Mouse (Mus musculus) gastrocnemius, adult 2 months (tissue): Measurements from ENCODE around the gene Klhl33. TPM values are rescaled to one million over a fixed set of nuclear protein-coding genes. Genes with fewer than 3 reads are reported as not detected.
"Not testable (repeated sequence)": the region's sequence is repeated elsewhere in the genome, so short reads cannot be mapped to it uniquely, and the experiment has no call there.

Experiments used
- DNase-seq: peaks from one replicate; pipeline ENCODE4 v3.0.0; 2022
- H3K27ac ChIP-seq: fragments of 200-600 bp; 2 replicates; pipeline ENCODE4 v1.8.1; 2022; ENCODE audit warnings: mild to moderate bottlenecking
- H3K4me3 ChIP-seq: fragments of 200-600 bp; 2 replicates; pipeline ENCODE4 v1.8.1; 2022; ENCODE audit warnings: mild to moderate bottlenecking, moderate library complexity
- CTCF ChIP-seq: fragments of 200-600 bp; IDR thresholded peaks from 2 replicates; pipeline ENCODE4 v1.8.1; 2022; ENCODE audit warnings: antibody characterized with exemption, mild to moderate bottlenecking, moderate library complexity
- intact Hi-C: fragments of 180-260 bp; cut with DNase I; formaldehyde crosslinking; loops from one replicate; pipeline ENCODE4 v1.15.1; 2025
- long read RNA-seq, 2 experiments: library from polyadenylated mRNA; stranded (forward); transcript quantifications; one replicate each; pipeline ENCODE4 v2.0.0; 2021
- total RNA-seq, 2 experiments: library from RNA; stranded (reverse); gene quantifications; 2 replicates each; pipeline ENCODE4 v1.2.3; 2021

Gene Klhl33
- total RNA-seq, result 10 to 100 TPM; 68.8 to 76.8 TPM
- long read RNA-seq, experiment 1, full-length matches to known transcripts, result 30 of 57 reads
- long read RNA-seq, experiment 1, partial matches to known transcripts, result 1 of 57 reads
- long read RNA-seq, experiment 1, other reads (novel, unspliced or antisense), result 26 of 57 reads
- long read RNA-seq, experiment 2, full-length matches to known transcripts, result 15 of 59 reads
- long read RNA-seq, experiment 2, partial matches to known transcripts, result 1 of 59 reads
- long read RNA-seq, experiment 2, other reads (novel, unspliced or antisense), result 43 of 59 reads

DNA sequence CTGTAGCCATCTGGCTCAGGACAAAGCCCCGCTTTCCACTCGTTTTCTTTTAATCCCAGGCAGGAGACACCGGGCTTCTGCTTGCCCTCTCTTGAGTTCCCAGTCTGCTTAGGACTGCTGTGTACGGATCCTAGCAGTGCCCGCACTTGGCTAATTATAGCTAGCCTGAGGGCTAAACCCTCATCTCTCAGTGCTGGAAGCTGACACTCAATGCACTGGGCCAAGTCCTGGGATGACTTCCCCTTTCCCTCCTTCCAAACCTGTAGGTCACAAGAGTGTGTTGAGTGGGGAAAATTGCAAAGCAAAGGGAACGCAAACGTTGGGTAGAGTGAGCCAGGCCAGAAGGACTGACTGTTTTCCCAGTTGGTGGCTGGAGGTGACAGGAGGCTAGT is at the start of gene Klhl33:
Gene Klhl33, minus strand, starts transcription at position 134 of the 392 bp plus-strand sequence.
- peak; percentile 78 for DNase-seq
- no peak for TF ChIP-seq CTCF
- intact Hi-C loops, result loop anchor here (2.0 to 10.0 kb wide), 2 partner anchors 27 to 167 kb away; partner anchors contain the start of genes Apex1 and Osgep
- H3K27ac ChIP-seq, result peak within 1 kb of the TSS; percentile 98
- peak within 1 kb of the TSS; percentile 85 for H3K4me3 ChIP-seq

DNA sequence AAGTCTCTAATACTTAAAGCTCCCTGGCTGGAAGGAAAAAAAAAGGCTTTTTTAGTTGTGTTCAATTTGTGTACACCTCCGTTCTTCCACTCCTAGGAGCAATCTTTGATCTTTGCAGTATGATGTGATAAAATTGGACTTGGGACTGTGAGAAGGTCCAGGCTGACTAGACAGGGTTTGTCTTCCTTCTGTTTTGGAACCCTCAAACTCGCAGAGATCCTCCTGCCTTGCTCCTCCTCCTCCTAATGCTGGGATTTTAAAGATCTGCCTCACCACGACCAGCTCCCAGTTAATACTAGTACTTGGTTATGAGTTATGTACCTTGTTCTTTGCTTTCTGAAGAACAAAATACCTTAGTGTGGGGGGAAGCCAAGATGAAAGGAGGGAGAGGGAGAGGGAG is 48.2 kb upstream of the Klhl33 start:
- intact Hi-C loops, result loop anchor here (2.0 kb wide), 1 partner anchor 117 kb away; no protein-coding TSS in a partner anchor
- Histone ChIP-seq H3K27ac (peak overlapping the region; percentile 89), H3K4me3 (peak overlapping the region; percentile 77)
- DNase-seq, result not testable (repeated sequence)

DNA sequence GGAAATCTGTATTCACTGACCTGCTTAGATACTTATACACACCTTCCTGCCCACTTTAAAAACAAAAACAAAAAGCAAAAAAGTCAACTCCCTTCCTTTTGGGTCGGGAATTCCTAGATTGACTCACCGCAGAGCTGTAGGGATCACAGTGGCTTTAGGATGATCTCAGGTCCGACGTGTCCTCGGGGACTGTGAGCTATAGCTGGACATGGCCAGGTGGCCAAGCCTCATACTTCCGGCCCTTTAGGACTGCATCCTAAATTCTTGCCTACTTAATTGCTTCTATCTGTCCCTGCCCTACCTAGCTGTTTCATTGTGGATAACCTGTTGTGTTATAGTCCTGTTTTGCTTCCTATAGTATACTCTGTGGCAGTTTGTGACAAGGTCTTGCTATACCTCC is 47.8 kb upstream of the Klhl33 start:
- intact Hi-C loops, result loop anchor here (2.0 kb wide), 1 partner anchor 118 kb away; no protein-coding TSS in a partner anchor
- Histone ChIP-seq H3K27ac (peak overlapping the region; percentile 89), H3K4me3 (peak overlapping the region; percentile 77)
- DNase-seq, result not testable (repeated sequence)

DNA sequence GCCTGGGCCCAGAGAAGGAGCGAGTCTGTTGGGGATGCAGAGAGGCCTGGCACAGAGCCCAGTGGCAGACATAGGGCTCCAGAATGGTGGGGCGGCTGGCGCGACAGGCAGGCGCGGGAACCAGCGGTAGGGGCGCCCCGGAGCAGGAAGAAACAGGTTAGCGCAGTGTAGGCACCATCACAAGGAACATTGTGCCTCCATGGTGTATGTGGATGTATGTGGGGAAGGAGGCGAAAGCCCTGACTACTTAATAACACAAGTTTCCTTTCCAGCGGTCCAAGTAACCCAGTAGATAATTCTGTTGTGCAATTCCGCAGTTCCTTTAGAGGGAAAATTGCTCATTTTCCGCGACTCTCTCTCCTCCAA is 47.3 kb upstream of the Klhl33 start:
- TF ChIP-seq CTCF, result peak; percentile 48; the same call in 1 of the 2 replicates
- not testable (repeated sequence) for DNase-seq
- peak overlapping the region; percentile 89 for H3K27ac ChIP-seq
- H3K4me3 ChIP-seq, result peak overlapping the region; percentile 77
- intact Hi-C loops, result loop anchor here (2.0 kb wide), 1 partner anchor 118 kb away; no protein-coding TSS in a partner anchor

DNA sequence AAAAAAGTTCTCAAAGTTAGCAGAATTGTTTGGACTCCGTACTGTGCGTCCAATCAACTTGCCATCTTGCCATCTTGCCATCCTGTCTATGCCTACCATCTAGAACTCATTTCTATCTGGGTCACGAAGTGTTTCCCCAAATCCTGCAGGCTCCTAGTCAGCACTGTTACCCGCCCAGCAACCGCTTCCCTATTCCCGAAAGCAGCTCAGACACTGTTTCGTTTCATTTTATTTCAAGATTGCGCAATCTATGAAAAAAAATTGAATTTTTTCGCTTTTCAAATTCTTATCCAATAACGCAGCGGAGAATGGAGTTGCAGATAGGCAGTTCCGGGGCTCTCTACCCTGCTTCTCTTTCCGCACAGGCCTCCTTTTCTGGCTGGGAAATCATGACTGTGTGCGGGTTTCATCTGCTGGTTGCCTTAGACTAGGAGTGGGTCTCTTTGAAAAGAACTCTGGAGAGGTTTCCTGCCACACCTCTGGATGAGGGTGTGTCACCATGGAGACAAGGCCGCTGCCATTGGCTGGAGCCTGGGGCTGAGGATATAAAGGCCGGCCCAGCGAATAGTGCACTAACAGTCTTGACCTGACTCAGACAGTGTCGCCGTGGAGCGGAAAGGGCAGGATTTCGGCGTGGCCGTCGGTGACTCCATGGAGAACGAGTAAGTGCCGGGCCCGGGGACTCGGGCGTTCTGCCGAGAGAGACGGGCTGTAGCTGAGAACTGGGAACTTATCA is 46.8 kb upstream of the Klhl33 start, which contains the start of gene Gm49342:
Gene Gm49342, plus strand, starts transcription at position 586 of the 736 bp plus-strand sequence.
- intact Hi-C loops, result loop anchor here (2.0 kb wide), 1 partner anchor 119 kb away; no protein-coding TSS in a partner anchor

DNA sequence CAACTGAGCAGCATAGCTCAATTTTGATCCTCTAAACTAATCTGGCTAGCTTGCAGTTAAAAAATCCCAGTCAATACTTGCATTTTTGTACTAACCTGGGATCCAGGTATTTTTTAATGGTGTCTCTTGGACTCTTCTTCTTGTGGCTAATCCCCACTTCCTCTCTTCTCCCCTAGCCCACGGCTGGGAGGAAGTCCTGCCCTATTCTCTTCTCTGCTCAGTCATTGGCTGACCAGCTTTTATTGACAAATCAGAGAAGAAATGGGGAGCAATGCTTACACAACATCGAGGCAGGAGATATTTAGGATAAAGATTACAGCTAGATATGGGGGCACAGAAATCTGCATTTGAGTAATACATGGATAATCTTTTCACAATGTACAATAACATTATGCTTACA is 41.6 kb upstream of the Klhl33 start:
- H3K4me3 ChIP-seq, result no peak overlapping the region
- intact Hi-C loops, result no loop called here
- TF ChIP-seq CTCF, result no peak

More for the DNA sequence above, 46.8 kb upstream of the Klhl33 start, which contains the start of gene Gm49342:
- peak within 1 kb of the TSS; percentile 77 for H3K4me3 ChIP-seq
- H3K27ac ChIP-seq, result peak within 1 kb of the TSS; percentile 89
- TF ChIP-seq CTCF, result no peak
- DNase-seq, result peak; percentile 95

DNA sequence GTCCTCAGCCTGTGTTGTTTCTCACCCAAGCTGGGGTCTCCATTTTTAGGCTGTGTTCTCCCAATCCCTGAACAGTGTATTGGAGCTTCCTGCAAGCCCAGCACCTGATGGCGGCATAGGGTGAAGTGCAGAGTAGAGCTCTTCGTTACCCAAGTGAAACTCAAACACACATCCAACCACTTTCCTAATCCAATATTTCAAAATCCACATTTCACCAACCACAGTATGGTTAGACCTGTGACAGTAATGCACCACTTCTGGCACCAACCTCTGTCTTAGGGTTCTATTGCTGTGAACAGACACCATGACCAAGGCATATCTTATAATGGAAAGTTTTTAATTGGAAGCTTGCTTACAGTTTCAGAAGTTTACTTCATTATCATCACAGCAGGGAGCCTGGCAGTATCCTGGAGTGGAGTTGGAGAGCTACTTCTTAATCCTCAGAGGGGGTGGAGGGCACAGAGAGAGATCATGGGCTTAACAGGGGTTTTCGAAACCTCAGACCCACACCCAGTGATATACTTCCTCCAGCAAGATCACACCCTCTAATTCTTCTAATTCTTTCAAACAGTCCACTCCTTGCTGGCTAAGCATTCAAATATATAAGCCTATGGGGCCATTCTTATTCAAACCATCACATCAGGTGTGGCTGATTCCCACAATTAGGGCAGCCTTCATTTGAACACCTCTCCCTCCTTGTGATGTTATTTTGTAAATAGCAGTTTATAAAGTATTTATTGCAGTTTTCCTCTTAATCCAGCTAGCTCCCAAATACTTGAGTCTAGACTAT is 41.0 kb upstream of the Klhl33 start:
- intact Hi-C loops, result no loop called here
- Histone ChIP-seq H3K27ac (no peak overlapping the region), H3K4me3 (no peak overlapping the region)
- no peak for TF ChIP-seq CTCF
- no peak for DNase-seq

More for the DNA sequence above, 41.6 kb upstream of the Klhl33 start:
- DNase-seq, result no peak
- H3K27ac ChIP-seq, result no peak overlapping the region

DNA sequence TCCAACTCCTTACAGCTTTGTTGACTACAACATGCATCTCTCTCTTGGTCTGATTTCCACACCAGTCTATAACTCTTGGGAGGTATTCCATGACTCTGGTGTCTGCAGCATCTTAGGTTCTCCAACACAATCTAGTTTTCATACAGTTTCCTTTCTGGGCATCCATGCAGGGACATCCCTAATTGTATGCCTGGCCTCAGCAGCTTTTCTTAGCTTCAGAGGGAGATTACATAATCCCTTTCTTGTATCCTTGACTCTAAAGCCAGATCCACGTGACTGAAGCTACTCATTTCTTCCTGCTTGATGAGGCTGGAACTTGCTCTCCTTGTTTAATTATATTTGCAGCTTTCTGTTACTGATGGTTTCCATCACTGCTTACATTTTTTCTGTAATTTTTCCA is 39.3 kb upstream of the Klhl33 start:
- H3K27ac ChIP-seq, result no peak overlapping the region
- no peak overlapping the region for H3K4me3 ChIP-seq
- intact Hi-C loops, result no loop called here
- TF ChIP-seq CTCF, result no peak
- DNase-seq, result no peak

DNA sequence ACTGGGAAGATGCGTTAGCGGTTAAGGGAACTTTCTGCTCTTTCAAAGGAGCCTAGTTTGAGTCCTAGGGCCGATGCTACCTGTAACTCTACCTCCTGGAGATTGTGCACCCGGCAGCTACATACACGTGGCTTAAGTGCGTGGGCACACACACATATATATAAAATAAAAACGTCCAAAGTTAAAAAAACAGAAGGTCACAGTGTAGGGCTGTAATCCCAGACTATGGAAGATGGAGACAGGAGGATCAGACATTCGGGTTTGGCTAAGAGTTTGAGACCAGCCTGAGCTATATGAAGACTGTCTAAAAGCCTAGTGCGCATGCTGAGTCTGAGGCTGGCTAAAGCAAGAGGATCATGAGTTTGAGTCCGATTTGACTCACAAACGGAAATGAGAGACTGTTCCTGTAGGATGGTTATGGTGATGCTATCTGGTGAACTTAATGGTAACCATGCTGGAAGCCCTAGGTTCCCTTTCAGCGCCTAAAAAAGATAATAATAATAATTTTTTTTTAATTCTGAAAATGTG is 34.2 kb upstream of the Klhl33 start:
- DNase-seq, result no peak
- Histone ChIP-seq H3K4me3 (peak overlapping the region; percentile 76), H3K27ac (peak overlapping the region; percentile 98)
- intact Hi-C loops, result loop anchor here (5.0 kb wide), 1 partner anchor 124 kb away; the partner anchor contains the start of genes Ccnb1ip1 and Parp2
- no peak for TF ChIP-seq CTCF

DNA sequence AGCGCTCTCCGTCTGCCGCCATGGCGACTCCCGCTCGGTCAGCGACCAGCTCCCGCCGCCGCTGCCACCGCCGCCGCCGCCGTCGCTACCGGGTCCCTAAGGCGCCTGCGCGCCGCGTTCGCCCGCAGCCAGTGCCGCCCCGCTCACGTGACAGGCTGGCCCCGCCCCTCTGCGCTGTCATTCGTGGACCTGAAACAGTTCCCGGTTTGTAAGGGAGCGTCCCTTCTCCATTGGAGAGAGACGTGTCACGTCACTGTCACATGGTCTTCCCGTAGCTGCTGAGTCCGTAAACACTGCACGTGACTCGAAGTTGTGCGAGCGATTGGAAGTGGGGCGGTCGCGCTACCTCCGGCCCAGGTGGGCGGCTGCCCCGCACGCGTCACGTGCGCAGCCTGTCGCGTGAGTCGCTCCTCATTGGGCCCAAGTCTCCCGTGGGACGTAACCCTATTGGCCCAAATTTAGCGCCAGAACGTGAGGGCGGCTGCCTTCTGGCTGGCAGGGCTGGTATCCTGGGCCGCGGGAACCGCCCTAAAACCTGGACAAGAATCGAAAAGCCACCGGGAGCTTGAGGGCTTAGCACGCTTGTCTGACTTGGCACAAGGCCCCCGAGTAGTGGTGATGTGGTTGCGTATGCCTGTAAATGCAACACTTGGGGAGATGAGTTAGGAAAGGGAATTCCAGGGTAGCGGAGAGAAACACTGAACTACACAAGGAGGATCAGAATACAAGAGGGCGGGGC is 33.6 kb upstream of the Klhl33 start, which contains the start of the genes Pip4p1 and Pnp:
Gene Pip4p1, minus strand, starts transcription at position 103 of the 739 bp plus-strand sequence.
Gene Pnp, plus strand, starts transcription at position 329 of the 739 bp plus-strand sequence.
- TF ChIP-seq CTCF, result no peak
- DNase-seq, result peak; percentile 100
- Histone ChIP-seq H3K27ac (peak within 1 kb of the TSS; percentile 98), H3K4me3 (peak within 1 kb of the TSS; percentile 76)
- intact Hi-C loops, result loop anchor here (5.0 kb wide), 1 partner anchor 124 kb away; the partner anchor contains the start of genes Ccnb1ip1 and Parp2

DNA sequence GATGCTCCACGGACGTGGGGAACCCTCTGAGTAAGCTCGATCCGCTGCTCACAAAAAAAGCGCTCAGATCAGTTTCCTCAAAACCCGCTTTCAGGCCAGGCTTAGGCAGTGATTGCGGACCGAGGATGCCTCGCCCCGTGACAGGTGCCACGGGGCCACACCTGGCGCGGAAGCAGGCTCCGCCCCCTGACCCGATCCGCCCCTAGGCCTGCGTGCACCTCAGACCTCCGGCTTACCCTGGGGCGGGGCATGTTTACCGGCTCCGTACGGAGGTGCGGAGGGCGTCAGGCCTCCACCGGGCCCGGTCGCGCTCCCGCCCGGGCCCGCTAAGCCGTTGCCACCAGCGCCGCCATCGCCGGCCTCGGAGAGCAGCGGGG is 33.1 kb upstream of the Klhl33 start:
- TF ChIP-seq CTCF, result no peak
- intact Hi-C loops, result loop anchor here (5.0 kb wide), 1 partner anchor 123 kb away; the partner anchor contains the start of genes Ccnb1ip1 and Parp2
- Histone ChIP-seq H3K4me3 (peak overlapping the region; percentile 76), H3K27ac (peak overlapping the region; percentile 98)
- no peak for DNase-seq
